Mouse (Mus musculus): ENCODE measurements around the gene Cfap97d1. TPM values are rescaled to one million over a fixed set of nuclear protein-coding genes. Genes with fewer than 3 reads are reported as not detected.

Gene Cfap97d1
- polyA plus RNA-seq, 1 experiment from 2014 or later, result not detected

DNA sequence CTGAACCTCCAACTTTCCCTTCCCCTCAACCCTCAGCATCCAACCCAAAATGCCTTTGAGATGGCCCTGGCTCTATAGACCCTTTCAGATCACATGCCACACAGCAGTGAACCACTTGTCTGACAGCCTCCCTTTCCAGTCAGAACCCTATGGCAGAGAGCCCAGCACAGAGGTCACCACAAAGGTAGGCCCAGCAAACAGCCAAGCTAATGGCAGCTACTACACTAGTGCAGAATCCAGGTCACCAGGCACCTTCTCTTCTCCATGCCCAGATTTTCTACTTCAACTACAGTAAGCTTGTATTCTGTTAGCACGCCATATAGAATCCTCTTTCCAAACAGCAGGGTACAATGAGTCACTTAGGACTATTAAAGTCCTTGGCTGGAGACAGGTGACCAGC is 32.1 kb downstream of the Cfap97d1 start:
- DNase-seq, result no peak
- WGBS (ENCODE audit: insufficient replicate concordance), result 73% methylated on average over 1 of the region's 1 CpGs

DNA sequence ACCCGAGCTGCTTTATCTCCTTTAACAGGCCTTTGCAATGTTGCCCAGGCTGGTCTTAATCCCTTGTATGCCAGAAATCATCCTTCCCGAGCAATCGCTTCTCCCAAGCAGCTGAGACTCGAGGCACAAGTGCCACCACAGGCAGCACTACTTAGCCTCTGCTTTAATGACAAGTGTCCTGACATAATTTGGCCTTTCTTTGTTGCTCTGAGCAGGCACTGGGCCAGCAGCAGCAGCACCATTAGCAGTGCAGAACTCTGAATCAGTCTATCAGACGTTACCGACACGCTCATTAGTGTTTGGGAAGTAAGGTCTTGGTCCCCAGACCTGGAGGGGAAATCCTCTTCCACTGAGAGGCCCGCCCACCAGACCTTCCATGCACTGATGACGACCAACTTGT is 35.7 kb downstream of the Cfap97d1 start:
- H3K27ac ChIP-seq (ENCODE audit: low read depth), result no peak overlapping the region
- no peak for DNase-seq
- H3K9ac ChIP-seq (replicated peaks), result no peak overlapping the region
- TF ChIP-seq CTCF (IDR thresholded peaks at IDR 0.05; ENCODE audit: low read depth) (no peak), EP300 (IDR thresholded peaks at IDR 0.05; ENCODE audit: low read depth) (no peak)
- no peak overlapping the region for H3K4me3 ChIP-seq (ENCODE audit: low read depth, low read length)
- 67% methylated on average over 9 of the region's 9 CpGs for WGBS (ENCODE audit: insufficient replicate concordance)
- H3K4me1 ChIP-seq (ENCODE audit: insufficient read depth), result no peaks in the 10 kb centered on the region
- no peak overlapping the region for H3K4me2 ChIP-seq (ENCODE audit: low read depth, low read length)
- H3K36me3 ChIP-seq (replicated peaks; ENCODE audit: insufficient read depth, low read length), result no peaks in the 10 kb centered on the region; the same call in 1 of the 2 replicates
- H3K27me3 ChIP-seq (ENCODE audit: insufficient read depth, low read length), result no peaks in the 10 kb centered on the region; the same call in 1 of the 2 replicates
- no peaks in the 10 kb centered on the region for H3K9me3 ChIP-seq (ENCODE audit: low read length)
- no peak for ATAC-seq

More for the DNA sequence above, 32.1 kb downstream of the Cfap97d1 start:
- no peak for TF ChIP-seq CTCF (IDR thresholded peaks at IDR 0.05; ENCODE audit: low read depth)
- no peak for TF ChIP-seq EP300 (IDR thresholded peaks at IDR 0.05; ENCODE audit: low read depth)
- H3K9ac ChIP-seq (replicated peaks), result no peak overlapping the region
- no peak overlapping the region for H3K4me3 ChIP-seq (ENCODE audit: low read depth, low read length)
- no peaks in the 10 kb centered on the region for H3K4me1 ChIP-seq (ENCODE audit: insufficient read depth)
- no peak overlapping the region for H3K27ac ChIP-seq (ENCODE audit: low read depth)
- H3K9me3 ChIP-seq (ENCODE audit: low read length), result no peaks in the 10 kb centered on the region
- no peaks in the 10 kb centered on the region for H3K27me3 ChIP-seq (ENCODE audit: insufficient read depth, low read length)
- ATAC-seq, result no peak
- no peaks in the 10 kb centered on the region for H3K36me3 ChIP-seq (replicated peaks; ENCODE audit: insufficient read depth, low read length)
- H3K4me2 ChIP-seq (ENCODE audit: low read depth, low read length), result no peak overlapping the region

DNA sequence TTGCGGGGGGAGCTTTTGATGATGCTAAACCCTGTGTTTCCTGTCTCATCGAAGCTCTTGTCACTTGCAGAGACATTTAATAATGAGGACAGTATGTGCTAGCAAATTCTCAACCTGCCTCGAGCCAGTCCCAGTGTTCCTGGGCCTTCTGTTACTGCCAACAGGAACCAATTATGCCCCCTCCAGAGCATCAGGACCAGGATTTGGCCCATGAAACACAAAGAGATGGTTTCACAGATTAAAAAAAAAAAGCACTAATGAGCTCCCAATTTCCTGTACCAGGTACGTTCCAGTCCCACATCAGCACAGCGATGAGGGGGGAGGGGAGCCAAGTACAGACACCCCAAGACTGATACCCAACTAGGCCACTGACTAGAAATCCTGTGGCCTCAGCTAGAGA is 37.1 kb downstream of the Cfap97d1 start:
- H3K27ac ChIP-seq (ENCODE audit: low read depth), result no peak overlapping the region
- DNase-seq (no peak), ATAC-seq (no peak)
- H3K4me1 ChIP-seq (ENCODE audit: insufficient read depth), result 0 out of 2 replicates have a peak, but pooled peaks cover 1% of the 10 kb centered on the region
- H3K9ac ChIP-seq (replicated peaks), result no peak overlapping the region
- 78% methylated on average over 5 of the region's 5 CpGs for WGBS (ENCODE audit: insufficient replicate concordance)
- H3K9me3 ChIP-seq (ENCODE audit: low read length), result no peaks in the 10 kb centered on the region
- H3K27me3 ChIP-seq (ENCODE audit: insufficient read depth, low read length), result peaks cover 9% of the 10 kb centered on the region
- H3K36me3 ChIP-seq (replicated peaks; ENCODE audit: insufficient read depth, low read length), result no peaks in the 10 kb centered on the region; the same call in 1 of the 2 replicates
- no peak overlapping the region for H3K4me2 ChIP-seq (ENCODE audit: low read depth, low read length)
- H3K4me3 ChIP-seq (ENCODE audit: low read depth, low read length), result no peak overlapping the region
- TF ChIP-seq CTCF (IDR thresholded peaks at IDR 0.05; ENCODE audit: low read depth) (no peak), EP300 (IDR thresholded peaks at IDR 0.05; ENCODE audit: low read depth) (no peak)

DNA sequence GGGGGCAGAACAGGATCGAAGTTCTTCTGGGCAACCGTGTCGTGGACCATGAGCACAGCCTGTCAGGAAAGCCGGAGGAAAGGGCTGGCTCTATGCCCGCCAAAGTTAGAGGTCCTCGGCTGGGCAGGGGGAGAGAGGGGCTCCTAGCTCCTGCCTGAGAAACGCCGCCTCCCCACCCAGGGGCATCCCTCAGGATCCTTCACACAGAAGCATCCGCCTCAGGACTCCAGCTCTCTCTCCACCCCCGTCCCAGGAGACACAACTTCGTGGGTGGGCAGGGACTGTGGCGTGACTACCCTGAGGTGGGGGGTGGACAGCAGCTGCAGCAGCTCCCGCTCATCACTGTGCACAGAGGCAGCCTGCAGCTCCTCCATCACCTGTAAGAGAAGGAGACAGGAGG is 39.3 kb downstream of the Cfap97d1 start:
- TF ChIP-seq EP300 (IDR thresholded peaks at IDR 0.05; ENCODE audit: low read depth) (no peak), CTCF (IDR thresholded peaks at IDR 0.05; ENCODE audit: low read depth) (no peak)
- Histone ChIP-seq H3K27ac (ENCODE audit: low read depth) (no peak overlapping the region), H3K9me3 (ENCODE audit: low read length) (no peaks in the 10 kb centered on the region), H3K4me3 (ENCODE audit: low read depth, low read length) (no peak overlapping the region), H3K4me1 (ENCODE audit: insufficient read depth) (0 out of 2 replicates have a peak, but pooled peaks cover 5% of the 10 kb centered on the region), H3K36me3 (replicated peaks; ENCODE audit: insufficient read depth, low read length) (no peaks in the 10 kb centered on the region; the same call in 1 of the 2 replicates), H3K9ac (replicated peaks) (no peak overlapping the region), H3K27me3 (ENCODE audit: insufficient read depth, low read length) (peaks cover 24% of the 10 kb centered on the region), H3K4me2 (ENCODE audit: low read depth, low read length) (no peak overlapping the region)
- ATAC-seq (no peak), DNase-seq (no peak)
- WGBS (ENCODE audit: insufficient replicate concordance), result 86% methylated on average over 12 of the region's 13 CpGs

DNA sequence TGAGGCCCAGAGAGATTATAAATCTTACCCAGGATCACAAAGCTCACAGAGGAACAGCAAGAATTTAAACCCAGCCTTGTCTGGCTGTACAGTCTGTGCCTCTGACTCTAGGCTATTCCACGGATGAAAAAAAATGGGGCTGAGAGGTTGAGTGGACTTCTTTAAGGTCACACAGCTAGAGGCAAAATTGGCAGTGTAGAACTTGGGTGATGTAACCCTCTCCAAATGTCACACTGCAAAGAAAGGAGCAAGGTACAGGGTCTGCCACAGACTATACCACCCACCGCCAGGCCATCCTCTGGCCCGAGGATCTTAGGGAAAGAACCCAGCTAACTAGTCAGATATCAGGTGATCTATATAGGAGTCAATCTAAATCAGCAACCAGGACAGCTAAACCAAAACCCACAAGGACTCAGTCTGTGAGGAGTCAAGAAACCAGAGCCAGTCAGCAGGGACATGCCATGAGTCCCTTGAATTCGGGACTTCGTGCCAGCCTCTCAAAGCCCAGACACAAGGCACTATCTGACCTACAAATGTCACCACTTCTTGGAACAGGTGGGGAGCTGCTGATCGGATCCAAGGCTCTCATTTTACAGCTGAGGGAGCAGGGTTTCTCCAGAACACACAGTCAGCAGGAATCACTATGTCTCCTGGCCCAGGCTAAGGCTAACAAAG is 40.1 kb downstream of the Cfap97d1 start:
- WGBS (ENCODE audit: insufficient replicate concordance), result 74% methylated on average over 6 of the region's 6 CpGs
- no peak for DNase-seq

DNA sequence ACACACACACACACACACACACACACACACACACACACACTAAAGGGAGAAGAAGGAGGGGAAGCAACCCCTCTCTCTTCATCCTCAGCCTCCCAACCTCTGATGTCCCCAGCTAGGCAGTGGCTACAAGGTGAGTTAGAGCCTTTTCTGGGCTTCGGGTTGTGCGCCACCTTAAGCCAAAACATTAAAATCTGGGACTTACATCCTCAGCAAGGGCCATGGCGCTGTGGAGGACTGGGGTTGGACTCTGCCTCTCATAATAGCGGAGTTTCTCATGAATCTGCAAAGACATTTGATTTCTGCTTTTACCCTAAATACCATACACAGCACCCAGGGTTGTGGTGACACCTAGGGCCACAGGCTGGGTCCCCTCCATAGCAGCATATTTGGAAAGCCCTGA is 40.8 kb downstream of the Cfap97d1 start:
- no peak overlapping the region for H3K27ac ChIP-seq (ENCODE audit: low read depth)
- DNase-seq, result no peak

More for the DNA sequence above, 40.1 kb downstream of the Cfap97d1 start:
- no peak overlapping the region for H3K4me3 ChIP-seq (ENCODE audit: low read depth, low read length)
- H3K27ac ChIP-seq (ENCODE audit: low read depth), result no peak overlapping the region
- H3K36me3 ChIP-seq (replicated peaks; ENCODE audit: insufficient read depth, low read length), result no peaks in the 10 kb centered on the region; the same call in 1 of the 2 replicates
- no peak for TF ChIP-seq EP300 (IDR thresholded peaks at IDR 0.05; ENCODE audit: low read depth)
- no peak for TF ChIP-seq CTCF (IDR thresholded peaks at IDR 0.05; ENCODE audit: low read depth)
- no peak overlapping the region for H3K9ac ChIP-seq (replicated peaks)
- peaks cover 24% of the 10 kb centered on the region for H3K27me3 ChIP-seq (ENCODE audit: insufficient read depth, low read length)
- no peaks in the 10 kb centered on the region for H3K9me3 ChIP-seq (ENCODE audit: low read length)
- ATAC-seq, result no peak
- H3K4me1 ChIP-seq (ENCODE audit: insufficient read depth), result 0 out of 2 replicates have a peak, but pooled peaks cover 5% of the 10 kb centered on the region
- no peak overlapping the region for H3K4me2 ChIP-seq (ENCODE audit: low read depth, low read length)

More for the DNA sequence above, 40.8 kb downstream of the Cfap97d1 start:
- Histone ChIP-seq H3K27me3 (ENCODE audit: insufficient read depth, low read length) (peaks cover 24% of the 10 kb centered on the region), H3K36me3 (replicated peaks; ENCODE audit: insufficient read depth, low read length) (no peaks in the 10 kb centered on the region; the same call in 1 of the 2 replicates), H3K9me3 (ENCODE audit: low read length) (no peaks in the 10 kb centered on the region), H3K9ac (replicated peaks) (no peak overlapping the region), H3K4me2 (ENCODE audit: low read depth, low read length) (no peak overlapping the region), H3K4me3 (ENCODE audit: low read depth, low read length) (no peak overlapping the region), H3K4me1 (ENCODE audit: insufficient read depth) (0 out of 2 replicates have a peak, but pooled peaks cover 5% of the 10 kb centered on the region)
- TF ChIP-seq EP300 (IDR thresholded peaks at IDR 0.05; ENCODE audit: low read depth), result no peak
- no peak for TF ChIP-seq CTCF (IDR thresholded peaks at IDR 0.05; ENCODE audit: low read depth)
- 88% methylated on average over 4 of the region's 4 CpGs for WGBS (ENCODE audit: insufficient replicate concordance)
- ATAC-seq, result no peak

Measured in liver, postnatal 0 days (tissue).